Mouse (Mus musculus) forebrain, embryonic 14.5 days (tissue): Measurements from ENCODE around the gene Ferd3l. TPM values are rescaled to one million over a fixed set of nuclear protein-coding genes. Genes with fewer than 3 reads are reported as not detected.

Source experiments
- polyA plus RNA-seq: library from polyadenylated mRNA; unstranded; fragments of >200 nt; fragmentation: Nextera tagmentation; extraction: Ambion mirVana; gene quantifications from 2 replicates; pipeline ENCODE4 v1.2.1, GENCODE M21; 2014

The Ferd3l gene
- polyA plus RNA-seq, 1 experiment from 2014 or later = not detected

Other genes with a start within 250 kb of the Ferd3l start
- 0.69 and 0.96 TPM in 2 replicates for gene Twist1, start 29.2 kb downstream of the Ferd3l start, polyA plus RNA-seq